Mouse (Mus musculus): Measurements from ENCODE around the gene Mroh7. TPM values are rescaled to one million over a fixed set of nuclear protein-coding genes. Genes with fewer than 3 reads are reported as not detected.

Mroh7 gene
- total RNA-seq, 1 experiment from 2014 or later = not detected

GRCm38 (mm10) chr4:106703956-106704355 lies 26.8 kb downstream of the Mroh7 start:
- ATAC-seq (replicated peaks; ENCODE audit: low read depth, poor library complexity, severe bottlenecking) = no peak

GRCm38 (mm10) chr4:106700798-106701197 lies 29.9 kb downstream of the Mroh7 start:
- ATAC-seq (replicated peaks; ENCODE audit: low read depth, poor library complexity, severe bottlenecking) = no peak

GRCm38 (mm10) chr4:106699989-106700388 lies 30.7 kb downstream of the Mroh7 start:
- peak; percentile 85 for ATAC-seq (replicated peaks; ENCODE audit: low read depth, poor library complexity, severe bottlenecking)

DNA sequence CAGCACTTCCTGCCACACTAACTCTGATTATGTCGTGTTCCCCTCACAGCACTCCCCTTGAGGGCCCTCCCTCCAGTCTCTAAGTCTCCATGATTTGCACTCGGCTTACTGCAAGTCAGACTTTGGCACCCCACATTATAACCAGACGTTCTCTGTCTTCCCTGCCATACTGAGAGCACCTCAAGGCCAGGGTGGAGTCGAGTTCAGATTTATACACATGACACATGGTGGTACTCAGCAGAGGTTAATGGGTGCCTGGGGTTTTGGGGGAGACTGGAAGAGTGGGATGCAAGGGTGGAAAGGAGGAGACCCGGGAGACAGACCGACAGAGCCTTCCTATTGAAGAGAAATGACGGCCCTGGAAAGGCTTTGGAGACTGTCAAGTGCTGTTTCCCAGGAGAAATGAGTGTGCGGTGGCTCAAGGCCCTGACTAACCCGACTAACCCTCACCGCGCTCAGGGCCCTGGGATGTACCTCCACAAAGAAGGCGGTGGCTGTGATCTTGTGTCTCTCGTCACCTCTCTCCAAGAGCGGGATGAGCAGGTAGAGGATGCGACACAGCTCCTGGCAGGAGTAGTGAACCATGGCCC lies 36.8 kb downstream of the Mroh7 start:
- ATAC-seq (replicated peaks; ENCODE audit: low read depth, poor library complexity, severe bottlenecking) = no peak

DNA sequence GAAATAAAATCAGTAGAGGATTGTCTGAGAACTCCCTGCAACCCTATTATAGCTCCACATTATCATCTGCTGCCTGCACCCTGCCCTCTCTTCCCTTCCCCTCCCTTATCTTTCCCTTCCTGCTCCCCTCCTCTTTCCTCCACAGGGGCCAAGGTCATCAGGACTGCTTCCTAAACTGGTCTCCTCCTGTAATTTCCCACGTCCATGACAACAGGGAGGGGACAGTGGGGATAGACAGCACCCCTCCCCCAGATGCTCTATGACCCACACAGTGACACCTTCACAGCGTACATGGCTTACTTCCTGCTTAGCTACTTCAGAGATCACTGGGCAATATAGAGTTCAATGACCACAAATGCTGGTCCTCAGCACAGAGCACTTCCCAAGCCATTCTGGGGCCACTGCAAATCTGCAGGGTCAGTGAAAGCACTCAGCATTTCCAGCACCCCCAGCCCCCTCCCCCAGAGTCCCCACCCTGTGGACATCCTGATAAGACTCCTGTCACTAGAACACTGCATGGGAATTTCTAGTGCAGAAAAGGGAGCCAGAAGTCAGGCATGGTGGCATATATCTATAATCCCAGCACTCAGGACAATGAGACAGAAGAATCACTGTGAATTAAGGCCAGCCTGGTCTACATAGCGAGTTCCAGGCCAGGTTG lies 42.0 kb downstream of the Mroh7 start:
- 0 out of 2 replicates have a peak, but pooled peaks have one; percentile 18 for ATAC-seq (replicated peaks; ENCODE audit: low read depth, poor library complexity, severe bottlenecking)

DNA sequence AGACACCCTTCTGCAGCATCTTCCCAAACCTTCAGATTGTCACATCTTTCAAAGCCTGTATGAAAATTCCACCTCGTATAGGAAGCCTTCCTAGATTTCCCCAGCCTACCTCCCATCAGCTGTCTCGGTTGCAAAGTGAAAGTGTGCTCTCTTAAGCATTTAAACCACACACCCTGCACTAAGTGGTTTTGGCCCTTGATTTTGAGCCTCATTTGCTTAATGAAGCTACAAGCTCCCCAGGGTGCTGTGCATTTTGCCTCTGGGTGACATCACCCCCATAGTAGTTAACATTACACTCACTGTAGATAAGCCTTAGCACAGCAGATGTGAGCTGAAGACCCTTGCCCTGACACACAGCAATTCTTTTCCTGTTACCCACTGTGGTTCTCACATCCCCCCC lies 49.8 kb downstream of the Mroh7 start:
- no peak for ATAC-seq (replicated peaks; ENCODE audit: low read depth, poor library complexity, severe bottlenecking)

DNA sequence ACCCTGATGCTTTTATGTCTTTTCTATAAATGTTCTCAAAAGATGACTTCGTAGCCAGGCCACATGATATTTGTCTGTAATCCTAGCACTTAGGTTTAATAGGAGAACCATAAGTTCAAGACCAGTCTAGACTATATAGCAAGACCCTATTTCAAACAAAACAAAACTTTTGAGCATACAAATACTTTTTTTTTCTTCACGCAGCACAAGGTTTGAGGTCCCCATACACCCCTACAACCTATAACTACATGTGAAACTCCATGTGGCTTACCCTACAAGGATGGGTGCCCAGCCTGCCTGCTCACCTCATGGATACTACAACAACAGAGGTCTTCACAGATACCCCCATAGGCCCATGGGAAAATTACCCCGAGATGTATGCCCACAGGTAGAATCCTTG lies 51.6 kb downstream of the Mroh7 start:
- 0 out of 2 replicates have a peak, but pooled peaks have one; percentile 0 for ATAC-seq (replicated peaks; ENCODE audit: low read depth, poor library complexity, severe bottlenecking)

GRCm38 (mm10) chr4:106678442-106679118 lies 52.1 kb downstream of the Mroh7 start, which contains the start of gene Ttc4:
Ttc4 (minus strand) TSS chr4:106678944.
- ATAC-seq (replicated peaks; ENCODE audit: low read depth, poor library complexity, severe bottlenecking) = peak; percentile 100

- ATAC-seq (replicated peaks; ENCODE audit: low read depth, poor library complexity, severe bottlenecking) = no peak
Observed at GRCm38 (mm10) chr4:106676749-106677148, 54.0 kb downstream of the Mroh7 start.

- ATAC-seq (replicated peaks; ENCODE audit: low read depth, poor library complexity, severe bottlenecking) = no peak
Observed at GRCm38 (mm10) chr4:106666546-106666945, 64.2 kb downstream of the Mroh7 start.

DNA sequence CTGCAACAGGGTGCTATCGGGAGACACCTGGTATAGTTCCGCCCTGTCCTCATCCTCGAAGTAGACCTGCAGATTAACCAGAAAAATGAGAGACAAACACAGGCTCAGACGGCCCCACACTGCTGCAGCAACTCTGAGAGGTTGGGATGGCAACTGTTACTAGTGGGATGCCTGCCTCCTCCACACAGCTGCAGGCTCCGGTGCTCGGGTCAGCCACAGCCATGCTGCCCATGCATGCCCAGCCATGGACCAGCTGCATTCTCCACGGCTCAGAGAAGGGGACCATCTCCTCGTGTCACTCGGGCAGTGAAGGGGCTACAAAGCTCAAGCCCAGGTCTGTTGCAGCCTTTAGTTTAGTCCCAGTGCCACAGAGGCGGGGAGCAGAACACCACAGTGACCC lies 65.1 kb downstream of the Mroh7 start:
- ATAC-seq (replicated peaks; ENCODE audit: low read depth, poor library complexity, severe bottlenecking) = no peak

GRCm38 (mm10) chr4:106665269-106665668 lies 65.5 kb downstream of the Mroh7 start:
- ATAC-seq (replicated peaks; ENCODE audit: low read depth, poor library complexity, severe bottlenecking) = no peak

- ATAC-seq (replicated peaks; ENCODE audit: low read depth, poor library complexity, severe bottlenecking) = no peak
Observed at GRCm38 (mm10) chr4:106664697-106665096, 66.0 kb downstream of the Mroh7 start.

GRCm38 (mm10) chr4:106663956-106664470 lies 66.7 kb downstream of the Mroh7 start:
- ATAC-seq (replicated peaks; ENCODE audit: low read depth, poor library complexity, severe bottlenecking) = no peak

DNA sequence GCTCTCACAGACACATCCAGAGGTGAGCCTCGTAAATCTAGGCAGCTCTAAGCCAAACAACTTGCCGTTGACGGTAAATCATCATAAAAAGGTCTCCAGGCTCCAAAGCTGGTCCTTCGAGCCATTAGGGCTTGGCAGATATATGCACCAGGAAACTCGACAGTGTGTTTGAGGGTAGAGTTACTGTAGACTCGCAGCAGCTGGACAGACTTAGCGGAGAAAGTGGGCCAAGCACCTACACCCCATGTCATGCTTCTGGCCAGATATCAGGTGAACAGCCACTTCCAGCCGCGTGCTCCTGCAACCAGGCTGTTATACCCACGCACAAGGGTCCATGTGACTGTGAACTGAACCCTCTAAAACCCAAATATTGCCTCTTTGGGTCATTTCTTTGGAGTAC lies 75.0 kb downstream of the Mroh7 start:
- ATAC-seq (replicated peaks; ENCODE audit: low read depth, poor library complexity, severe bottlenecking) = no peak

DNA sequence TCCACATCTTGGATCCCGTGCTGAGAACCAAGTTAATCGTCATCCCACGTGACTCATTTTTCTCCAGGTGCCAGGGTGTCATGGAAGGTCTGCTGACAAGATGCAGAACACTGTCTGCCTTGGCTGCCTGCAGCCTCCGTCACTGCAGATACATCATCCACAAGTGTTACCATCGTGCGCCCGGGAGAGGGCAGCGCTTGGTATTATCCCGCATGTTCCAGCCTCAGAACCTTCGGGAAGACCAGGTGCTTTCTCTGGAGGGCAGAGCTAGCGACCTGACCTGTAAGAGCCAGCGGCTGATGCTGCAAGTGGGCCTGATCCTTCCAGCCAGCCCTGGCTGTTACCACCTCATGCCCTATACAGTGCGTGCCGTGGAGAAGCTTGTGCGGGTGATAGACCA lies 77.7 kb downstream of the Mroh7 start:
- ATAC-seq (replicated peaks; ENCODE audit: low read depth, poor library complexity, severe bottlenecking) = no peak

DNA sequence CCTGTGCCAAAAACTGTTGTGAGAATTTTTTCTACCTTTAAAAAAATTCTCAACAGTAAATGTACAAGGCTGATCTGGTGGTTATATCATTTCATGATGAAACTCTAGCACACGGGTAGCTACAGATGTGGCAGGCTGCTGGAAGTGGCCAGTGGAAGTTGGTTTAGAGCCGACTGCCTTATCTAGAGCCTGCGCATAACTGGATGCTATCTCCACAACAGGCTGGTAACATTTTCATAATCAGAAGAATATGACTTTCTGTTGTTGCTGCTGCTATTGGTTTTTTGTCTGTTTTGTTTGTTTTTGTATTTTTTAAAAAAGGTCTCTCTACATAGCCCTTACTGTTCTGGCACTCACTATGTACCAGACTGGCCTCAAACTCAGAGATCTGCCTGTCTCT lies 78.2 kb downstream of the Mroh7 start:
- ATAC-seq (replicated peaks; ENCODE audit: low read depth, poor library complexity, severe bottlenecking) = no peak

DNA sequence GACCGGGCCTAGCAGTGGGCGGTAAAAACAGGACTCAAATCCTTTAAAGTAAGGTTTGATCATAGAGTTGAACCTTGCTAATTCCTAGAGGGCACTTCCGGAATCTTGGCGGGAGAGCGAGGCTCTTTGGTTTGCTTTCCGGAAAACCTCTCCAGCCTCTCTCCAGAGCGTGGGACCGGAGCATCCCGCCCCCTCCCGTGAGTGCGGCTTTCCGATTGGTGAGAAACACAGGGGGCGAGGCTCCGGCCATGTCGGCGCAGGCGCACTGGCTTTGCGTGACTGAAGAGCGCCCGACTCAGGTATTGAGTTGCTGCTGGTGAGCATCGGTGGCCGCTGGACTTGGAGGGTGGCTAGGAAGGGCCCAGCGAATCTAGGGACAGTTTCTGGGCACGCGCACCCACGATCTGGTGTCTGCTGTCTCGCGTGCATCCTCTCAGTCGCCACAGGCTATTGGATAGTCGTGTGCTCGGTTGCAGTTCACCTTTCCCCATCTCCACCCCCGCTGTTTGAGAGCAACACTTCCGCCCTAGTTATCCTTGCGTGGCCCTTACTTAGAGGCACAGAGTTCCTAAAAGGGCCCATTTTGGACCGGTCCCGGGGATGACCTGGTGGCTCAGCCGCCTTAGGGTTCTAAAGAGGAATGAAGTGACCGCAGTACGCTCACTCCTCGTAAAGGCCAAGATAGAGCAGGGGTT lies 79.7 kb downstream of the Mroh7 start, which contains the start of gene Pars2:
Gene Pars2 (plus strand): TSS at position 237 of the 695 bp plus-strand sequence.
- ATAC-seq (replicated peaks; ENCODE audit: low read depth, poor library complexity, severe bottlenecking) = peak; percentile 98

GRCm38 (mm10) chr4:106647137-106647536 lies 83.6 kb downstream of the Mroh7 start:
- no peak for ATAC-seq (replicated peaks; ENCODE audit: low read depth, poor library complexity, severe bottlenecking)

- no peak for ATAC-seq (replicated peaks; ENCODE audit: low read depth, poor library complexity, severe bottlenecking)
Observed at GRCm38 (mm10) chr4:106645797-106646196, 84.9 kb downstream of the Mroh7 start.
